Mouse (Mus musculus): ENCODE results near the gene Minar1. TPM values are rescaled to one million over a fixed set of nuclear protein-coding genes. Genes with fewer than 3 reads are reported as not detected.

Minar1 gene
- 0.26 and 0.59 TPM in 2 replicates for polyA plus RNA-seq (2015; fragmentation: Nextera tagmentation; extraction: Ambion mirVana)

GRCm38 (mm10) chr9:89623006-89623760 lies at the start of gene Minar1:
TSS of gene Minar1 (minus strand) at chr9:89623125.
- under 1% methylated on average over 27 of the region's 27 CpGs for WGBS
- Histone ChIP-seq H3K4me1 (replicated peaks) (peaks cover 9% of the 10 kb centered on the region; the same call in 1 of the 2 replicates), H3K9me3 (no peaks in the 10 kb centered on the region), H3K4me3 (replicated peaks) (peak within 1 kb of the TSS; percentile 44), H3K9ac (peak within 1 kb of the TSS; percentile 35), H3K27ac (no peak within 1 kb of the TSS), H3K36me3 (no peaks in the 10 kb centered on the region), H3K4me2 (replicated peaks) (peak within 1 kb of the TSS; percentile 93), H3K27me3 (replicated peaks) (peaks cover 17% of the 10 kb centered on the region)
- peak; percentile 89 for ATAC-seq

GRCm38 (mm10) chr9:89669878-89670277 lies 47.0 kb upstream of the Minar1 start:
- H3K4me1 ChIP-seq (replicated peaks): no peaks in the 10 kb centered on the region
- no peak overlapping the region for H3K27ac ChIP-seq
- no peaks in the 10 kb centered on the region for H3K27me3 ChIP-seq (replicated peaks)
- 78% methylated on average over 4 of the region's 4 CpGs for WGBS
- no peak for ATAC-seq
- H3K9ac ChIP-seq: no peak overlapping the region
- H3K4me2 ChIP-seq (replicated peaks): no peak overlapping the region
- H3K4me3 ChIP-seq (replicated peaks): no peak overlapping the region
- no peaks in the 10 kb centered on the region for H3K36me3 ChIP-seq
- H3K9me3 ChIP-seq: no peaks in the 10 kb centered on the region

GRCm38 (mm10) chr9:89667306-89667942 lies 44.5 kb upstream of the Minar1 start:
- no peak for ATAC-seq
- Histone ChIP-seq H3K27me3 (replicated peaks) (no peaks in the 10 kb centered on the region), H3K9ac (no peak overlapping the region), H3K9me3 (no peaks in the 10 kb centered on the region), H3K4me2 (replicated peaks) (no peak overlapping the region), H3K4me1 (replicated peaks) (no peaks in the 10 kb centered on the region), H3K36me3 (no peaks in the 10 kb centered on the region), H3K27ac (no peak overlapping the region), H3K4me3 (replicated peaks) (no peak overlapping the region)
- WGBS: 76% methylated on average over 4 of the region's 4 CpGs

- Histone ChIP-seq H3K27ac (no peak overlapping the region), H3K36me3 (no peaks in the 10 kb centered on the region), H3K9me3 (no peaks in the 10 kb centered on the region), H3K27me3 (replicated peaks) (no peaks in the 10 kb centered on the region), H3K4me2 (replicated peaks) (no peak overlapping the region), H3K9ac (no peak overlapping the region), H3K4me1 (replicated peaks) (no peaks in the 10 kb centered on the region), H3K4me3 (replicated peaks) (no peak overlapping the region)
- 79% methylated on average over 6 of the region's 6 CpGs for WGBS
- ATAC-seq: no peak
Measured at GRCm38 (mm10) chr9:89650913-89651312, 28.0 kb upstream of the Minar1 start.

GRCm38 (mm10) chr9:89637453-89637852 lies 14.5 kb upstream of the Minar1 start:
- no peaks in the 10 kb centered on the region for H3K4me1 ChIP-seq (replicated peaks)
- H3K27ac ChIP-seq: no peak overlapping the region
- no peak overlapping the region for H3K4me2 ChIP-seq (replicated peaks)
- no peaks in the 10 kb centered on the region for H3K9me3 ChIP-seq
- no peak overlapping the region for H3K4me3 ChIP-seq (replicated peaks)
- no peaks in the 10 kb centered on the region for H3K36me3 ChIP-seq
- no peak for ATAC-seq
- H3K9ac ChIP-seq: no peak overlapping the region
- WGBS: 83% methylated on average over 3 of the region's 3 CpGs
- no peaks in the 10 kb centered on the region for H3K27me3 ChIP-seq (replicated peaks)

GRCm38 (mm10) chr9:89622296-89623005 lies 474 bp downstream of the Minar1 start:
- Histone ChIP-seq H3K27ac (no peak overlapping the region), H3K4me1 (replicated peaks) (peaks cover 9% of the 10 kb centered on the region; the same call in 1 of the 2 replicates), H3K4me2 (replicated peaks) (peak overlapping the region; percentile 93), H3K36me3 (no peaks in the 10 kb centered on the region), H3K9ac (peak overlapping the region; percentile 35), H3K4me3 (replicated peaks) (peak overlapping the region; percentile 44), H3K27me3 (replicated peaks) (peaks cover 17% of the 10 kb centered on the region), H3K9me3 (no peaks in the 10 kb centered on the region)
- 2% methylated on average over 42 of the region's 42 CpGs for WGBS
- ATAC-seq: peak; percentile 74

GRCm38 (mm10) chr9:89621750-89622149 lies 1.2 kb downstream of the Minar1 start:
- Histone ChIP-seq H3K9me3 (no peaks in the 10 kb centered on the region), H3K4me3 (replicated peaks) (0 out of 2 replicates have a peak overlapping the region, but pooled peaks have one; percentile 1), H3K4me2 (replicated peaks) (peak overlapping the region; percentile 93), H3K27ac (no peak overlapping the region), H3K9ac (no peak overlapping the region), H3K27me3 (replicated peaks) (peaks cover 17% of the 10 kb centered on the region), H3K4me1 (replicated peaks) (peaks cover 9% of the 10 kb centered on the region; the same call in 1 of the 2 replicates), H3K36me3 (no peaks in the 10 kb centered on the region)
- ATAC-seq: no peak
- WGBS: 13% methylated on average over 11 of the region's 11 CpGs

- H3K4me3 ChIP-seq (replicated peaks): no peak overlapping the region
- no peaks in the 10 kb centered on the region for H3K36me3 ChIP-seq
- 34% methylated on average over 6 of the region's 6 CpGs for WGBS
- H3K27ac ChIP-seq: no peak overlapping the region
- peaks cover 9% of the 10 kb centered on the region; the same call in 1 of the 2 replicates for H3K4me1 ChIP-seq (replicated peaks)
- no peaks in the 10 kb centered on the region for H3K9me3 ChIP-seq
- no peak overlapping the region for H3K9ac ChIP-seq
- peaks cover 17% of the 10 kb centered on the region for H3K27me3 ChIP-seq (replicated peaks)
- no peak for ATAC-seq
- H3K4me2 ChIP-seq (replicated peaks): no peak overlapping the region
Measured at GRCm38 (mm10) chr9:89620347-89620746, 2.6 kb downstream of the Minar1 start.

GRCm38 (mm10) chr9:89616946-89617345 lies 6.0 kb downstream of the Minar1 start:
- no peak overlapping the region for H3K4me2 ChIP-seq (replicated peaks)
- H3K27ac ChIP-seq: no peak overlapping the region
- no peaks in the 10 kb centered on the region for H3K36me3 ChIP-seq
- H3K4me1 ChIP-seq (replicated peaks): no peaks in the 10 kb centered on the region
- no peak overlapping the region for H3K9ac ChIP-seq
- H3K9me3 ChIP-seq: no peaks in the 10 kb centered on the region
- 98% methylated on average over 2 of the region's 2 CpGs for WGBS
- peaks cover 7% of the 10 kb centered on the region; the same call in 1 of the 2 replicates for H3K27me3 ChIP-seq (replicated peaks)
- ATAC-seq: no peak; the same call in 1 of the 2 replicates
- no peak overlapping the region for H3K4me3 ChIP-seq (replicated peaks)

- H3K27me3 ChIP-seq (replicated peaks): no peaks in the 10 kb centered on the region
- H3K36me3 ChIP-seq: no peaks in the 10 kb centered on the region
- H3K27ac ChIP-seq: no peak overlapping the region
- H3K9me3 ChIP-seq: no peaks in the 10 kb centered on the region
- H3K4me2 ChIP-seq (replicated peaks): no peak overlapping the region
- no peak overlapping the region for H3K4me3 ChIP-seq (replicated peaks)
- peak; percentile 70 for ATAC-seq
- 17% methylated on average over 4 of the region's 4 CpGs for WGBS
- no peak overlapping the region for H3K9ac ChIP-seq
- H3K4me1 ChIP-seq (replicated peaks): no peaks in the 10 kb centered on the region
Measured at GRCm38 (mm10) chr9:89610592-89610991, 12.3 kb downstream of the Minar1 start.

GRCm38 (mm10) chr9:89607321-89607720 lies 15.6 kb downstream of the Minar1 start:
- ATAC-seq: peak; percentile 70
- H3K4me1 ChIP-seq (replicated peaks): no peaks in the 10 kb centered on the region
- H3K27me3 ChIP-seq (replicated peaks): no peaks in the 10 kb centered on the region
- no peak overlapping the region for H3K27ac ChIP-seq
- no peak overlapping the region for H3K4me2 ChIP-seq (replicated peaks)
- H3K9me3 ChIP-seq: no peaks in the 10 kb centered on the region
- H3K36me3 ChIP-seq: no peaks in the 10 kb centered on the region
- 68% methylated on average over 7 of the region's 7 CpGs for WGBS
- H3K9ac ChIP-seq: no peak overlapping the region
- no peak overlapping the region for H3K4me3 ChIP-seq (replicated peaks)

GRCm38 (mm10) chr9:89606256-89606655 lies 16.7 kb downstream of the Minar1 start:
- Histone ChIP-seq H3K9me3 (no peaks in the 10 kb centered on the region), H3K4me3 (replicated peaks) (no peak overlapping the region), H3K27ac (no peak overlapping the region), H3K4me2 (replicated peaks) (no peak overlapping the region), H3K9ac (no peak overlapping the region), H3K27me3 (replicated peaks) (no peaks in the 10 kb centered on the region), H3K4me1 (replicated peaks) (no peaks in the 10 kb centered on the region), H3K36me3 (no peaks in the 10 kb centered on the region)
- ATAC-seq: peak; percentile 86
- WGBS: 43% methylated on average over 11 of the region's 11 CpGs
